Mouse (Mus musculus): ENCODE results near the gene Astn1.

Gene Astn1

GRCm38 (mm10) chr1:158414198-158414597 lies 52.1 kb downstream of the Astn1 start:
- DNase-seq (ENCODE audit: low spot score), result no peak

- DNase-seq (ENCODE audit: low spot score), result no peak
Observed at GRCm38 (mm10) chr1:158421451-158421850, 59.4 kb downstream of the Astn1 start.

GRCm38 (mm10) chr1:158422739-158423138 lies 60.7 kb downstream of the Astn1 start:
- DNase-seq (ENCODE audit: low spot score), result no peak

DNA sequence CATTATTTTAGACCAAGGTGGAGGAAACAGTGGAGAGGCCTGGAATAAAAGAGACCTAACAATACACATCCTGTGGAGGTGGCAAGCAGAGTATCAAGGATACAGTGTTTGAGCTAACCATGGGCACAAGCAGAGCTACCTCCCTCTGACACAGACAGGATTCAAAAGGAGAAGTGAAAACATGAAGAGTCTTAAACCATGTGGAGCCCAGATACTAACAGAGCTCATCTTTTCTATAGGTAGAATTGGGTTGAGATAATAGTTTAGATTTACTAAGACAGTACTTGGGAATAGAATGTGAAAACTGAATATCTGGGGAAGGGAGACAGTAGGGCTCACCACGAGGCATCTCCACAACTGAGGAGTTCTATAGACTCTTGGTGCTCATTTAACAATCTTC lies 84.0 kb downstream of the Astn1 start:
- no peak for DNase-seq (ENCODE audit: low spot score)

DNA sequence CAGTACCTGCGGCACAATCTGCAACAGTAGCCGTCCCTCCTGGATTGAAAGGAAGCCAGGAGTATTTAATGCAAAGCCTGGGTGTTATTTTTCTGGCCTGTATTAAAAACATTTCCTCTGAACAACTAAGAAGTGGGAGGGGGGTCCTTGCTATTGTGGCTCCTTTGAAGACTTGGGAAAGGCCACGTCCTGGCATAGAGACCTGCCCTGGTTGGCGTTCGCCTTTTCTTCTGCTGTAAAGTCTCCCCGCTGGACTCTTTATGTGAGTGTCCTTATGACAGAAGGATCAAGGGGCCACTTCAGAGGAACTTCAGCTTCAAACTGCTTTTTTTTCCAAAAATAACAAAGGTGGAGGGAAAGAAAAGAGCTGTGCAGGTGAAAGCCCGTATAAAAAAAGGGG lies 85.9 kb downstream of the Astn1 start:
- no peak for DNase-seq (ENCODE audit: low spot score)

- no peak for DNase-seq (ENCODE audit: low spot score)
Observed at GRCm38 (mm10) chr1:158452675-158453074, 90.6 kb downstream of the Astn1 start.

DNA sequence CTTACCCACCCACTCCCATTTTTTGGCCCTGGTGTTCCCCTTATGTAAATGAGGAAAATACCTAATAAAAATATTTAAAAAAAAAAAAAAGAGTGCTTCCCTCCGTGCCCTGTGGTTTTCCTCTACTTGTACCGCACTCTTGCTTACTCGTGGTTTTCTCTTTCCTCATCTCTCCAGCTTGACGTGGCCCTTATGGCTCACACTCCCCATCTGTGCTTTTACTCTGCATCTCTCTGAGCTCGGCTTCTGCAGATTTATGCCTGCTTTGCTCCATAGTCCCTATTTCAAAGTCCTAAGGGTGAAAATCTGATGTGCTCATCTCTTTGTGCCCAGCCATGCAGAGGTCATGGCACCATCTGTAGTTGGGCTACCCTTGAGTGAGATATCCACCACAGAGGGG lies 91.5 kb downstream of the Astn1 start:
- DNase-seq (ENCODE audit: low spot score), result no peak

DNA sequence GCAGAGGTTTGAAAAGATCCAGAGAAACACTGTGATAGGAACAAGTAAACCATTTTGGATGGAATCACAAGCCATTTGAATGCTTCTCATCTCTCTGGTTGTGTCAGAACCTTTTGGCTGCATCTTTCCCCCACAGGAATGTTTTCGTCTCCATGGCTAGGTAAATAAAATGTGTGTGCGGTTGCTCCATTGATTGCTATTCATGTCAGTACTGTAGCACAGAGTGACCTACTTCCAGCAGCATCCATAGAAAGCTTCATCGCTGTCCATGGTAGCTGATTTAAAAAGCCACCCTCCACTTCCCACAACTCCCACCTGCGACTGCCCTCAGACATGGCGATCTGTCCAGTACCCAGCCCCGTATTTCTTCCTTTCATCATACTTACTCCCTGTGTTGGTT lies 101.9 kb downstream of the Astn1 start:
- DNase-seq (ENCODE audit: low spot score), result no peak

DNA sequence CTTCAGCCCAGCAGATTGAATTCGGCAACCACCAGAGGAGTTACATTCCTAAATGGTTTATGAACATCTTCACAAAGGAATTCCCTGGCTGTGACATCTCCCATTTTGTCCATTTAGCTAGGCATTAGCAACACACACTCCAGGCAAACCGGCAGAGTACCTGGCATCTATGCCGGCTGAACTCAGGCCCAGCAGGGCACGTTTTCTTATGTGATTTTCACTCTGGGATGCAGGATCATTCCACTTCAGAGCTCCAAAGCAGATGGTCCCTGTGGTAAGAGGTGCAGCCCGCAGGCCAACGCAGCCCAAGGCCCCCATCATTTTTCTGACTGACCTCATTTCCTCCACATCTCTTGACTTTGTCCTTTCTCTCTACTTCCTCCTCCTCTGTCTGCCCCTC lies 103.2 kb downstream of the Astn1 start:
- no peak for DNase-seq (ENCODE audit: low spot score)

DNA sequence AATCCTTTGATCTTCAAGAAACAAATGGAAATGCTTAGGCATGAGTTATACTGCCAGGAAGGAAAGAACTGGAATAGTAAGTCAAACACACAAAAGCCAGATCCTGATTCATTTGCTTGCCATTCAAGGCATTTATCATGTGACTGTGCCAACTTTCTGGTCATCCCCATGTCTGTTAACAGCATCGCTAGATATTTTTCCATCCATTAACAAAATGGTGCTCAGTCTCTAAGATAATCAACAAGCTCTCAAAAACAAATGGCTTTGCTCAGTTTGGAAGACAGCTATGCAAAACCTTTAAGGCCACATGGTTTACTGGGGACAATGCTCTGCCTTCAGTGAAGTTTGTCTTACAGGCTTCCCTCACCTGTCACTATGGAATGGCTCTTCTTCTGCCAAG lies 115.8 kb downstream of the Astn1 start:
- no peak for DNase-seq (ENCODE audit: low spot score)

- DNase-seq (ENCODE audit: low spot score), result no peak
Observed at GRCm38 (mm10) chr1:158480285-158480684, 118.2 kb downstream of the Astn1 start.

DNA sequence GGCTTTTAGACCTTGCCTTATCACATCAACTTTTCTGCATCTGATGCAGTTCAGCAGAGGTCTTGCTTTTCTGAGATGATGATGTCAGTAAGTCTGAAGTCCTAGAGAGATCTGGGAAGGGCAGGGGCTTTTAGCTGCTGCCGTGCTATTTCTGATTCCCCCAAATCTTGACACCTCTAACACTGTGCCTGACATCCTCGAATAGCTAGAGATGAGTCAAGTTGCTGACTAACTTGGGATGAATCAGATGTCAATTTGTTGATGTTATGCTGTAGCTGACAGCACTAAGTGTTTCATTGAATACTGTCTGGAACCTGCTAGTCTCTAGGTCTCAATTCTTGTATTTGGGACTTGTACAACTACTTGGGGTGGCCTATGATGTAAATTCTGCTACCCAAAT lies 121.7 kb downstream of the Astn1 start:
- DNase-seq (ENCODE audit: low spot score), result no peak

DNA sequence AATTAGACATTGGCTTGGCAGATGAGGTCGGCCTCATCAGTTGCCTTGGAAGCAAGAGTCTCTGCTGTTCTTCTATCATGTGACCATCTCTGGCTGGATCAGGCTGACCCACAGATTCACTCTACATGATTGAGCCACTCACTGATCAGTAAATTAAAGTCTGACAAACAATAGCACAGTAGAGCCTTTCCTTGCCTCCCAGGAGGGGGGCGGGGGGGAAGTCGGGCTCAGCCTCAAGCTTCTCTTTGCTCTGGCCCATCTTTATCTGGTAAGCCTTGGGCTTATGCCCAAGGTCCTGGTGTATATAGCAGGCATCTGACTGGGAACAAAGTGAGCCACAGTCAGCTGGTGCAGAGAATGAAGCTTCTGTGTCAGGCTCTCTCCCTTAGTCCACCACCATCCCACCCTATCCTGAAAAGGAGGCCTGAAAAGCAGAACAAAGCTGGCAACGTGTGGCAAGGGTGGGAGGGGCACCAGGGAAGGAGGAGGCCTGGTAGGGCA lies 127.5 kb downstream of the Astn1 start:
- peak; percentile 3 for DNase-seq (ENCODE audit: low spot score)

- DNase-seq (ENCODE audit: low spot score), result no peak
Observed at GRCm38 (mm10) chr1:158490175-158490574, 128.1 kb downstream of the Astn1 start.

GRCm38 (mm10) chr1:158493289-158493688 lies 131.2 kb downstream of the Astn1 start:
- no peak for DNase-seq (ENCODE audit: low spot score)

GRCm38 (mm10) chr1:158500140-158500539 lies 138.1 kb downstream of the Astn1 start:
- no peak for DNase-seq (ENCODE audit: low spot score)

GRCm38 (mm10) chr1:158501019-158501418 lies 138.9 kb downstream of the Astn1 start:
- DNase-seq (ENCODE audit: low spot score), result no peak

GRCm38 (mm10) chr1:158507610-158508009 lies 145.5 kb downstream of the Astn1 start:
- DNase-seq (ENCODE audit: low spot score), result no peak

DNA sequence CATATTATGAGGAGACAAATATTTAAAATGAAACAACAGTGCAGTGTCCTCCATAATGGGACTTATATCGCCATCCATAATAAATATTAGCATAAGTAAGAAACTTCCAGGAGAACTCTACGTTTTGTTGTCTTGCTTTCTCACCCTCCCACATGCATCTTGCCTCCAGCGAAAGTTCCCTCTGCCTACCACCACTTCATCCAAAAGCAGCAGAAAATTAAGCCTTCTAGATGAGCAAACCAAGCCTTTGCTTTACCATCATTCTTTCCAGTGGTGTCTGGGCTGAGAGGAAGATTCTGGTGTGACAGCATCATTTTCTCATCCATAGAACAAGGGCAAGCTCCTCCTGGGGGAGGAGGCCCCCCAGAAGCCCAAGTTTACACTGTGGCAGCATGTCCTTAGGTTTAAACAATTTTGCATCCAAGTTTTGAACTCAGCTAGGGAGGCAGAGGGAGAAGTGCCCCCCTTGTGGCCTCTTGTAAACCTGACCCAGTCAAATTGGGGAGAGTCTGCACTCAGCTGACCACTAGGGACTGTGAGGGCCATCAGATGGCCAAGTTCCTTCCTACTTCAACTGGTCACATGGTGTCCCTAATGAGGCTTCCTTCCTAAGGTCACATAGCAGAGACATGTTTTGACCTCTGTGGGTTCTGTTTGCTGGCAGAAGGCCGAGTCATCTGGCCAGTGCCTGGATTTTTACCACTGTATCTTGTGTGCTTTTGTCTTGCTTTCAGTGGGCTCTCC lies 147.2 kb downstream of the Astn1 start:
- no peak for DNase-seq (ENCODE audit: low spot score)

GRCm38 (mm10) chr1:158510478-158511207 lies 148.6 kb downstream of the Astn1 start:
- DNase-seq (ENCODE audit: low spot score), result no peak

- no peak for DNase-seq (ENCODE audit: low spot score)
Observed at GRCm38 (mm10) chr1:158512089-158512488, 150.0 kb downstream of the Astn1 start.

GRCm38 (mm10) chr1:158512636-158513035 lies 150.6 kb downstream of the Astn1 start:
- no peak for DNase-seq (ENCODE audit: low spot score)

DNA sequence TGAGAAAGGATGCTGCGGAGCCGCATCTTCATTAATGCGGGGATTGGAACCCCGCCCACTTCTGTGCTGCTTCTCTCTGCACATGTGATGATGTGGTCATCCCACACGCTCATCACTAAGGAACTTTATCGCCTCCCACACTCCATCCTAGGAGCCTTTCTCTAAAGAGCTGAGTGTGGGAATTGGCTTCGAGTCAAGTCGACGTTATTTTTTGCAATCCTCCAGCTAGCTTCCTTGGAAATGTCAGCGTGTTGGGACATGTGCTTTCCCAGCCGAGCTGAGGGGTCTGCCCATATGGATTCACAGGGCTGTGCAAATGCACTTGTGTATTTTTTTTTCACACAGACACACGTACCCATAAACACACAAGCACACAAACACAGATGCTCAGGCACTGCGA lies 151.5 kb downstream of the Astn1 start:
- DNase-seq (ENCODE audit: low spot score), result peak; percentile 4

- no peak for DNase-seq (ENCODE audit: low spot score)
Observed at GRCm38 (mm10) chr1:158516558-158516957, 154.5 kb downstream of the Astn1 start.

Data from ovary, postnatal 14 days (tissue).